Mouse (Mus musculus) left cerebral cortex, adult 8-10 months (tissue): Measurements from ENCODE around the gene Sowaha. TPM values are rescaled to one million over a fixed set of nuclear protein-coding genes. Genes with fewer than 3 reads are reported as not detected.
A peak's percentile ranks its signal among the peaks of the same experiment; 100 is the strongest.

Experiments
- DNase-seq, 2 experiments: peaks; one replicate each; pipeline ENCODE4 v3.0.0; 2022; ENCODE audit warnings: low spot score in 2 of 2
- total RNA-seq, 4 experiments: library from RNA; stranded (reverse); gene quantifications; 2 replicates each; pipeline ENCODE4 v1.2.4; 2022

Sowaha gene
- total RNA-seq: 10 to 100 TPM; 62.2 to 73.5 (median 64.2) TPM

GRCm38 (mm10) chr11:53479783-53480301 is at the start of gene Sowaha, which contains the start of gene Gm9945:
Sowaha (minus strand) TSS chr11:53480274.
Gm9945 (plus strand) TSS chr11:53480166.
- DNase-seq: peak; percentile 69 to 77

GRCm38 (mm10) chr11:53529253-53529557 is 49.1 kb upstream of the Sowaha start:
- DNase-seq: no peak

GRCm38 (mm10) chr11:53528397-53529252 is 48.6 kb upstream of the Sowaha start:
- no peak for DNase-seq

GRCm38 (mm10) chr11:53525461-53525860 is 45.4 kb upstream of the Sowaha start:
- DNase-seq: no peak

- DNase-seq: no peak
Observed at GRCm38 (mm10) chr11:53524905-53525304, 44.8 kb upstream of the Sowaha start.

GRCm38 (mm10) chr11:53523545-53524405 is 43.7 kb upstream of the Sowaha start:
- no peak for DNase-seq

GRCm38 (mm10) chr11:53522930-53523329 is 42.9 kb upstream of the Sowaha start:
- peak in 1 of 2 experiments; percentile 81 for DNase-seq

- no peak for DNase-seq
Observed at GRCm38 (mm10) chr11:53522362-53522761, 42.3 kb upstream of the Sowaha start.

- DNase-seq: no peak
Observed at GRCm38 (mm10) chr11:53521821-53522131, 41.7 kb upstream of the Sowaha start.

- no peak for DNase-seq
Observed at GRCm38 (mm10) chr11:53521120-53521820, 41.2 kb upstream of the Sowaha start.

- DNase-seq: peak; percentile 54 to 82
Observed at GRCm38 (mm10) chr11:53520122-53520978, 40.3 kb upstream of the Sowaha start.

- peak in 1 of 2 experiments; percentile 55 for DNase-seq
Observed at GRCm38 (mm10) chr11:53519207-53520121, 39.4 kb upstream of the Sowaha start, which contains the start of gene Sept8. Sept8 (plus strand) TSS chr11:53519257.

GRCm38 (mm10) chr11:53518759-53519158 is 38.7 kb upstream of the Sowaha start:
- DNase-seq: no peak

GRCm38 (mm10) chr11:53516775-53517627 is 36.9 kb upstream of the Sowaha start:
- no peak for DNase-seq

- DNase-seq: no peak
Observed at GRCm38 (mm10) chr11:53510351-53510750, 30.3 kb upstream of the Sowaha start.

- DNase-seq: no peak
Observed at GRCm38 (mm10) chr11:53508591-53508990, 28.5 kb upstream of the Sowaha start.

- DNase-seq: no peak
Observed at GRCm38 (mm10) chr11:53508152-53508551, 28.1 kb upstream of the Sowaha start.

GRCm38 (mm10) chr11:53507098-53507805 is 27.2 kb upstream of the Sowaha start:
- DNase-seq: no peak
